Mouse (Mus musculus) small intestine, adult 10 weeks (tissue): ENCODE results near the gene Il1a. TPM values are rescaled to one million over a fixed set of nuclear protein-coding genes. Genes with fewer than 3 reads are reported as not detected.

Experiments used
- polyA plus RNA-seq: library from polyadenylated mRNA; stranded (reverse); fragments of 350-450 nt; fragmentation: Illumina TruSeq; extraction: RNeasy Lipid Tissue Mini Kit (QIAGEN cat#74804); gene quantifications from one replicate; pipeline ENCODE4 v1.2.3, GENCODE M21; 2014; ENCODE audit warnings: low replicate concordance

The Il1a gene
- polyA plus RNA-seq = 8.1 TPM

GRCm38 (mm10) chr2:129309836-129310235, at the start of gene Il1a:
Il1a (minus strand) TSS chr2:129309972.

GRCm38 (mm10) chr2:129296671-129297588, 12.8 kb downstream of the Il1a start, which contains the start of gene Ckap2l:
Ckap2l (minus strand) TSS chr2:129297212.

Other genes with a start within 250 kb of the Il1a start
- 3.1 TPM for gene Ttl, start 244.0 kb downstream of the Il1a start, polyA plus RNA-seq
- 1.7 TPM for gene Polr1b, start 209.0 kb downstream of the Il1a start, polyA plus RNA-seq
- gene Chchd5, start 180.3 kb downstream of the Il1a start, polyA plus RNA-seq = 2.6 TPM
- gene Slc20a1, start 111.2 kb downstream of the Il1a start, polyA plus RNA-seq = 38.3 TPM
- 12.7 TPM for gene Ckap2l, start 12.8 kb downstream of the Il1a start, polyA plus RNA-seq
- 5.3 TPM for gene Il1b, start 61.2 kb upstream of the Il1a start, polyA plus RNA-seq
- gene F830045P16Rik, start 226.6 kb upstream of the Il1a start, polyA plus RNA-seq = not detected